Mouse (Mus musculus) mesoderm, embryonic 11.5 days (tissue): Measurements from ENCODE around the gene Gm10382.
"Not testable (repeated sequence)": the region's sequence is repeated elsewhere in the genome, so short reads cannot be mapped to it uniquely, and the experiment has no call there.

Source experiments
- DNase-seq: peaks from one replicate; pipeline ENCODE4 v3.0.0-alpha.2; 2012; ENCODE audit warnings: low read depth, low spot score

The Gm10382 gene

GRCm38 (mm10) chr5:125370950-125371693, 18.0 kb upstream of the Gm10382 start:
- no peak for DNase-seq

DNA sequence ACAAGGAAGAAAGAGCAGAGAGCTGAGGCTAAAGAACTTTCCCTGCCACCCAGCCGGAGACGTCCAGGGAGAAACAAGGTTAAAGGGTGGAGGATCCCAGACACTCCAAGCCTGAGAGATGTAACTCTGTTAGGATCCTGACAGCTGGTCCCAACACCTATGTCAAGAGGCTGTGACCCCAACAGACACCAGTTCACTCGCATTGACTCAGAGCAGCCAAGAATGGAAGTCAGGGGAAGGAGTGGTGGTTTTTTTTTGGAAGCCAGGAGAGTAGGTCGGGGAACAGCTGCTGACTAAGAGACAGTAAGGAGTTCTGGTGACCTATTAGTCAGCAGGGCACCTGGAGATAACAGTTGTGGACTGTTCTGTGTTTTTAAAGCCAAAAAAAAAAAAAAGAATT, 17.1 kb upstream of the Gm10382 start:
- no peak for DNase-seq

- no peak for DNase-seq
Measured at GRCm38 (mm10) chr5:125375871-125376270, 13.3 kb upstream of the Gm10382 start.

DNA sequence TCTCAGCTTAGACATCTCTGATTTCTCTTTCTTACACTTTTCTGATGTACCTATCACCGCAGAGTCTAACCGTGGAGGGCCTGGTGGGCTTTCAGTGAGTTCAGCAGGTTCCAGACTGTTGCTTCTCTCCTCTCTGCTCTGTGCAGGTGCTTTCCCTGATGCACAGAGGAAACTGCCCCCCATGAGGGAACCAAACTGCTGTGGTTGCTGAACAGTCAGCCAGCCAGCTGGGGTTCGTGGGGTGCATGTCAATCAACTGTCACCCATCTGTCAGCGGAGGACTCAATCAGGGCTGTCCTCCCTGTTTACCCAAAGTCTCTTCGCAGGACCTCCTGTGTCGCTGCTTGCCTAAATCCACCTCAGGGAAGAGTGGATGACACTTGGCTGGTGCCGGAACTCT, 11.9 kb upstream of the Gm10382 start:
- DNase-seq: no peak

DNA sequence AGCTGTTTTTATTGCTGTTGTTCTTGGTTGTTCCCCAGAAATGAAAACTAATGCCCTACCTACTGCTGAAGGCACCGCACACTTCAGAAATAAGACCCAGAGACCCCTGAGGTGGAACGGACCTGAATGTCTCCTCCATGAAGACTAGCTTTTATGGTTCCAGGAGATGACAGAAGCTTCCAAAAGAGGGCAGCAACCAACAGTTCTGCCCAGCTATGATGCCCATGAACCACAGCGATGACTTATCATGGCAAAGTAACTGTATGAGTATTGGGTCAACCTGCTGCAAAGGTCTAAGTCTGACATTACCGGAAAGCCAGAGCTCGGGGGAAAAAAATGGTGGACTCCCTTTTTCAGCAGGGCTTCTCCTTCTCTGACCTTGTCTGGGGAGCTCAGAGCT, 10.2 kb upstream of the Gm10382 start:
- no peak for DNase-seq

GRCm38 (mm10) chr5:125381954-125382672, 7.0 kb upstream of the Gm10382 start:
- no peak for DNase-seq

- peak; percentile 62 for DNase-seq
Measured at GRCm38 (mm10) chr5:125382673-125383558, 6.2 kb upstream of the Gm10382 start.

GRCm38 (mm10) chr5:125383637-125384420, 5.3 kb upstream of the Gm10382 start:
- DNase-seq: no peak

DNA sequence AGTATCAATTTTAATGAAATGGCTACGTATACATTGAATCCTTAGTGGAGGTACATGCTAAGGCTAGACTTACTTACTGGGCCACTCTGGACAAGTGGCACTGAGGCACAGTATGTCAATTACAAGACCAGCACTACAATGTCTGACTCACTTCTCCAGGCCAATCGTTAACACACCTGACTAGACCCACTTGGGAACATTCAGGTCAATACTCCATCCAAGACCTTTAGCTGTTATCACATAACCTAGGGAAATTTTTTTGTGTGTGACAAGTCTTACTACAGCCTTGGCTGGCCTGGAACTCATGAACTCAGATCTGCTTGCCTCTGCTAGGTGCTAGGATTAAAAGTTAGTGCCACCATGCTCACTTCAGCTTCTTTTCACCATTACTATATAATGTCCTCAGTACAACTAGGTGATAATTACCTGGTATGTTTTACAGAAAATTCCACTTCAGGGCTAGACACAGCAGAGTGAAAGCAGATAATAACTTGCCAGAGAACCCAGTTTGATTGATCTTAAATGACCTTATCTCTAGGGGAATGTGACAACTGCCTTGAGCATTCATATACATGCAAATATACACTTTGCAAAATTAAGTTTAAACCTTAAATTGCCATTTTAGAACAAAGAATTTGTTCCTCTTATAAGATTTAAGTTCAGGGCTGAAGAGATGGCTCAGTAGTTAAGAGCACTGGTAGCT, 4.5 kb upstream of the Gm10382 start:
- no peak for DNase-seq

DNA sequence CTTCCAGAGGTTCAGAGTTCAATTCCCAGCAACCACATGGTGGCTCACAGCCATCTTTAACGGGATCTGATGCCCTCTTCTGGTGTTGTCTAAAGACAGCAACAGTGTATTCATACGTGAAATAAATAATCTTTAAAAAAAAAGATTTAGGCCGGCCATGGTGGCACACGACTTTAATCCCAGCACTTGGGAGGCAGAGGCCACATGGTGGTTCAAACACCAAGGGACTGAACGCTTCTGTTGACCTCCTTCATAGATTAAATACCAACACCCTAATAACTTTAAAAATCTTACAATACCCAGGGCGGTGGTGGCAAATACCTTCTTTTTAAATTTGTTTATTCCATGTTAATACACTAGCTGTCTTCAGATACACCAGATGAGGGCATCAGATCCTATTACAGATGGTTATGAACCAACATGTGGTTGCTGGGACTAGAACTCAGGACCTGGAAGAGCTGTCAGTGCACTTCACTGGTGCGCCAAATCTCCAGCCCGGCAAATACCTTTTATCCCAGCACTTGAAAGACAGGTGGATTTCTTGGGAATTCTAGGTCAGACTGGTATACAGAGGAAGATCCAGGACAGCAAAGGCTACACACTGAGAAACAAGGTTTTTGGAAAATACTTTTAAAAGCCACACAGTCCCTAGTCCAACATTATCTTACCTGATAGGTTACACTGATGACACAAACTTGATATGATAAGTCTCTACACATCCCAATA, 3.7 kb upstream of the Gm10382 start:
- no peak for DNase-seq

DNA sequence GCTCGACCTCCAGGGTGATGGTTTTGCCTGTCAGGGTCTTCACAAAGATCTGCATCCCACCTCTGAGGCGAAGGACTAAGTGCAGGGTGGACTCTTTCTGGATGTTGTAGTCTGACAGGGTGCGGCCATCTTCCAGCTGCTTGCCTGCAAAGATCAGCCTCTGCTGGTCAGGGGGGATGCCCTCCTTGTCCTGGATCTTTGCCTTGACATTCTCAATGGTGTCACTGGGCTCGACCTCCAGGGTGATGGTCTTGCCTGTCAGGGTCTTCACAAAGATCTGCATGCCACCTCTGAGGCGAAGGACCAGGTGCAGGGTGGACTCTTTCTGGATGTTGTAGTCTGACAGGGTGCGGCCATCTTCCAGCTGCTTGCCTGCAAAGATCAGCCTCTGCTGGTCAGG, 1.8 kb upstream of the Gm10382 start:
- DNase-seq: not testable (repeated sequence)

DNA sequence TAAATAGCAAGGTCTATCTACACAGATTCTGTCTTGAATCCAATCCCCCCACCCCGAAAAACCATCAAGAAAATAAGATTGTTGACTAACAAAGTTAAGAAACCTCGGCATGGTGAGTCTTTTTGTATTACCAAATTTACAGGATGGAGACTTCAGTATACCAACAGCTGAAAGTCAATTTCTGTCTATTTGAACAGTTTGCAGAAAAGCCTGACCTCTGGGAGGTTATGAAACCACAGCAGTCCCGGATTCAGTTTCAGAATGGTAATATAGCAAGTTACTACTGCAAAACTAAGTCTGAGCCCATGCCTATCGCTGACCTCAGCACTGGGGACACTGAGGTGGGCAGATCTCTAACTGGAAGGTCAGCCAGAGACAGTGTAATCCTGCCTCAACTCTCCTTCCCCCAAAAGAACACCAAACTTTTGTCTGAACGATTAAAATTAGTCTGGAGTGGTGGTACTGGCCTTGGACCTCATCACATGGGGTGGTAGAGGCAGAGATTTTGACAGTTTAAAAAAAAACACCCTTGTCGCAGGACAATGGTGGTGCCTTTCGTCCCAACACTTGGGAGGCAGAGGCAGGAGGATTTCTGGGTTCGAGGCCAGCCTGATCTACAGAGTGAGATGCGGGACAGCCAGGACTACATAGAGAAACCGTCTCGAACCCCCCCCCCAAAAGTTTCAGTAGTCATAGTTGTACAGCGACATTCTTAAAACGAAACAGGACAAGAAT, 597 bp upstream of the Gm10382 start:
- no peak for DNase-seq

GRCm38 (mm10) chr5:125389579-125390441, 688 bp downstream of the Gm10382 start, which contains the start of gene Ubc:
Gene Ubc (minus strand): TSS chr5:125390202.
- DNase-seq: peak; percentile 92

- no peak for DNase-seq
Measured at GRCm38 (mm10) chr5:125390906-125391477, 1.9 kb downstream of the Gm10382 start.

- no peak for DNase-seq
Measured at GRCm38 (mm10) chr5:125391609-125392008, 2.5 kb downstream of the Gm10382 start.

DNA sequence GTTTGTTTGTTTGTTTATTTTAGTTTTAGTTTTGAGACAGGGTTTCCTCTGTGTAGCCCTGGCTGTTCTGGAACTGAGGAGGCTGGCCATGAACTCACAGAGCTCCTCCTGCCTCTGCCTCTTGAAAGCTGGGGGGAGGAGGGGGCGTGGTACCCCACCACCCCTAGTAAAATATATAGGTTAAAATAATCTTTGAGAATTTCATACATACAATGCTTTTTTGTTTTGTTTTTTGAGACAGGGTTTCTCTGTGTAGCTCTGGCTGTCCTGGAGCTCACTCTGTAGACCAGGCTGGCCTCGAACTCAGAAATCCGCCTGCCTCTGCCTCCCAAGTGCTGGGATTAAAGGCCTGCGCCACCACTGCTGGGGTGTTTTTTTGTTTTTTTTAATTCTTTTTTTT, 3.1 kb downstream of the Gm10382 start:
- DNase-seq: not testable (repeated sequence)

DNA sequence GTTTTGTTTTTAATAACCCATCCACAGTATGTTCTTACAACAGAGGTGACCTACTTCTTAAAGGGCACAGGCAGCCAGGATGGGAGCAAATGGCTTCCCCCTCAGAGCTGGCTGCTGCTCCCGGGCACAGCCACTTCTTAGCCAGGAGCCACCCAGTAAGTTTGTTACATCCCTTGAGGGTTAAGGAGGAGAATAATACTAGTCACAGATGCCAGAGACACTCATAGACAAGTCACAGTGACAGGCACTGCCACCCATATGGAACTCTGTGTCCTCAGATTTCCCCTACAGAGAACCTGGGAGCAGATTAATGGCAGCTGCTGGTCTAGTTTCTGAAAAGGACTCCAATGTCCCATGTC, 3.5 kb downstream of the Gm10382 start:
- DNase-seq: no peak

DNA sequence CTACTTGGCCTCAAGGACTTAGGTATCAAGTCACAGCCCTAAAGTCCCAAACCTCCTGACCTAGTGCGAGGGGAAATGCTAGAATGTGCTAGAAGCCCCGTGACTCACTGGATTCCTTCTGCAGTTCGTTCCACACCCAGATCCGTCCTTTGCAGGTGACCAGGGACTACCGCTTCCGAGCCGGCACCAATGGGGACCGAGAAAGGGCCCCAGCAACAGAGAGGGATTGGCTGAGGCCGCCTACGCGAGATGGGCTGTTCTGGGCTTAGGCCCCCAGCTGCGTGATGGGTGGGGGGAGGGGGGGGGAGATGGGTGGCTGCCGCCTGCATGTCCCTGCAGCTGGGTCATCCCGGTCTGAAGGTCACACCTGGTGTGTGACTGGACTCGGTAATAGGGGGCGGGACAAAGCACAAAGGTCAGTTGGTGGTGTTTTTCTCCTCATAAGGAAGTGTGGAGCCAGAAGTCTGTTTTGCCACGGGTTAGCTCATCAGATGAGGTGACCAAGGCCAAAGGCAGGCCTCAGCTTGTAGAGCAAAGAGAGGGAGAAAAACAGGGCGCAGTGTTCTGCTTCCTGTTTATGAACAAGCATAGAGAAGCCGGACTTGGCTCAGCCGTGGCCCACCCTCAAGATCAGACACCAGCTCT, 4.0 kb downstream of the Gm10382 start:
- peak; percentile 96 for DNase-seq
